Mouse (Mus musculus) CD4-positive helper T cell, adult 2 months (primary cell): ENCODE results near the gene Clec2e.
"Not testable (repeated sequence)": the region's sequence is repeated elsewhere in the genome, so short reads cannot be mapped to it uniquely, and the experiment has no call there.

Source experiments
- DNase-seq: peaks from one replicate; pipeline ENCODE4 v3.0.0-alpha.2; 2012; ENCODE audit warnings: low read depth, missing footprints, low spot score

Gene Clec2e

GRCm38 (mm10) chr6:129100794-129101193 is at the start of gene Clec2e:
Gene Clec2e, minus strand, starts transcription at chr6:129100913.
- not testable (repeated sequence) for DNase-seq

DNA sequence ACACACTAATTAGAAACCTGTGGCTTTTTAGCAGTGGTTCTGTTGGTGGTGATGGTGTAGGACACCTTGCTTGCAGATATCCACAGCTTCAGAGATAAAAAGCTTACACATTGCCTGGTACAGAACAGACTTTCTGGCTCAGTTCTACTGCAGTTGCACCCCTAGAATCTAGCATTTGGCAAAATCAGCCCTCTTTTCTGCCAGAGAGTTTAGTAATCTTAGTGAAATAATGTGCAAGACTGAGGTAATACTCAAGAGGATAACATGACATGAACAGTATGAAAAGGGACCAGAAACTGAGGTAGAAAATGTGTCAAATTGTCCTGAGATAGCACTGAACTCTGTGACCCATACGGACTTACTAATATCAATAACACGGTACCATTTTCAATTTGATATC is 46.1 kb upstream of the Clec2e start:
- no peak for DNase-seq

- no peak for DNase-seq
These were observed 32.1 kb upstream of the Clec2e start for GRCm38 (mm10) chr6:129132604-129133341.

GRCm38 (mm10) chr6:129126861-129127260 is 26.1 kb upstream of the Clec2e start:
- no peak for DNase-seq

DNA sequence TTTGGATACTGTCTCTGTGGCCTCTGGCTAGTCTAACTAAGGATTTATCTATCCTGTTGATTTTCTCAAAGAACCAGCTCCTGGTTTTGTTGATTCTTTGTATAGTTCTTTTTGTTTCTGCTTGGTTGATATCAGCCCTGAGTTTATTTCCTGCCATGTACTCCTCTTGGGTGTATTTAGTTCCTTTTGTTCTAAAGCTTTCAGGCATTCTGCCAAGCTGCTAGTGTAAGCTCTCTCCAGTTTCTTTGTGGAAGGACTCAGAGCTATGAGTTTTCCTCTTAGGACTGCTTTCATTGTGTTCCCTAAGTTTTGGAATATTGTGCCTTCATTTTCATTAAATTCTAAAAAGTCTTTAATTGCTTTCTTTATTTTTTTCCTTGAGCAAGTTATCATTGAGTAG is 23.8 kb upstream of the Clec2e start:
- not testable (repeated sequence) for DNase-seq

DNA sequence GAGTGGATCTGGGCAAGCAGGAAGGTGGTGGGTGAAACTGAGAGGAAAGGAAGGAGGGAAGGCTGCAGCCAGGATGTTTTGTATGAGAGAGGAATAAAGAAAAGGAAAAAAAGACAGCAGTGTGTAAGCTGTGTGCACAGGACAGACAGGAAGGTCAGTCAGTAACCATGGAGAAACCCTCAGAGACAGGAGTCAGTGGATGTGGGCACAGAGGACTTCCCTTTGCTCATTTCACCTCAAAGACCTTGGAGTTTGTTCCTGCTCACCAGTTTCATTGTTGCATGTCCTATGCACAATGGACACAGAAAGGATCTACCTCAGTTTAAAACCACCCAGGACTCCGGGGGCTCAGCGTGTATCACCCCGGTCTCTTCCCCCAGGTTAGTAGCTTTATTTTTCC is 15.5 kb upstream of the Clec2e start:
- DNase-seq = no peak

DNA sequence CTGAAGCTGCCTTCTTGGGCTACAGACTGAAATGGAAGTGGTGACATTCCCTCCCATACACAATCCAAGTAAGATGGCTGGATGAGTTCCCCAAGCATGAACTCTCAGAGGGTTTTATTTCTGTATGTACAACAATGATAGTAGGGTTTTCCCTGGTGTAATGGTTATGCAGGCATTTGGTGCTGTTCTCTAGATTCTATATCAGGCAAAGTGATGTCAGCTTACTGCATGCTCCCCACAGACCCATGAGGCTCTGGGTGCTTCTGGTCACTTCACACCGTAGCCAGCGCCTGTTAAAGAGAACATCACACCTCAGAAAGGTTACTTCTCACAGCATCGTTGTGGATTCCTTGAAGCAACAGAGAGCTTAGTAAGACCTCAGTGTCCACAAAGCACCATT is 13.5 kb upstream of the Clec2e start:
- DNase-seq = not testable (repeated sequence)

DNA sequence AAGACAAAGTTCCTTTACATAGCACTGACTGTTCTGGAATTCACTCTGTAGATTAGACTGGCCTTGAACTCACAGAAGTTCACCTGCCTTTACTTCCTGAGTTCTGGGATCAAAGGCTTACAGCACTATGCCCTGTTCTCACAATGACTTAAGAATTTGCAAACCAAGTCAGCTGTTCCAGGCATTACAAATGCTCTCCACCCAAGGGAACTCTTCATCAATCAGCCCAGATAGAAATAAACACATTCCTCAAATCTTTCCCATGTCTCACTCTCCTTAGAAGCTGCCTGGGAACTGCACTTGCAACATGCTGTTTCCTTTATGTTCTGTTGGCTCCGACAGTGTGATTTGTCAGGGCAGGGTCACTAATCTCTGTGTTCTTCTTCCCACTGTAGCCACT is 13.1 kb upstream of the Clec2e start:
- DNase-seq = no peak

- DNase-seq = no peak
These were observed 12.4 kb upstream of the Clec2e start for GRCm38 (mm10) chr6:129113030-129113673.

GRCm38 (mm10) chr6:129112526-129112925 is 11.8 kb upstream of the Clec2e start:
- DNase-seq = no peak

GRCm38 (mm10) chr6:129107916-129108315 is 7.2 kb upstream of the Clec2e start:
- no peak for DNase-seq

- DNase-seq = no peak
These were observed 2.3 kb upstream of the Clec2e start for GRCm38 (mm10) chr6:129102858-129103555.

DNA sequence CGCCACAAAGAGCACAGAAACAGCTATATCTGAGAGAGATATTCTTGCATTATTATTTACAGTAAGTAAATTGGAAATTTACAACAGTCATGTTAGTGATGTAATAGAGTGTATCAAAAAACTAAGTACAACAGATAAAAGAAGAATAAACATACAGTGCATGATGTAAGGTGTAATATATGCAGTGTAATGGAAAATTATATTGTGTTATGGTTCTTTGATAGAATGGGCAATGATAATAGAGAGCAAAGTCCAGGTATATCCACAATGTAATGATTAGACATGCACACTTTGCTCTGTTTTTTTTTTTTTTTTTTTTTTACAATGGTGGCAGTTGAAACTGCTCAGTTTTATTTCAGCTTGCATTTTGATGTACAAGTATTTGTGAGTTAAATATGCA is 891 bp upstream of the Clec2e start:
- no peak for DNase-seq

GRCm38 (mm10) chr6:129097929-129098328 is 2.8 kb downstream of the Clec2e start:
- DNase-seq = no peak

GRCm38 (mm10) chr6:129095166-129095565 is 5.5 kb downstream of the Clec2e start:
- DNase-seq = peak; percentile 58

DNA sequence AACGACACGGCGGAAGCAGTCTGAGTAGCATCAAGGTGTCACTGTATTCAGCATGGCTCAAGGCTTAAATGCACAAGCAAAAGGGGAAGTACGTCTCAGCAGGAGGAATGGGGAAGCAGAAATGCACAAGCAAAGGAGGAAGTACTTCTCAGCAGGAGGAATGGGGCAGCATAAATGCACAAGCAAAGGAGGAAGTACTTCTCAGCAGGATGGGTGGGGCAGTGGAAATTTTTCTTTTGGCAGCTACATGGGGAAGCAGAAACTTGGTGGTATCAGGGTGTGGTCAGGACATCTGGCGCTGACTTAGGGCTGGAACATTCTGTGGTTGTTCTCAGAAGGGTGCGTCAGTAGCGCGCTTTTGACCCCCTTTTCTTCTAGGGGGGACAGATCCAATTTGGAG is 12.1 kb downstream of the Clec2e start:
- DNase-seq = not testable (repeated sequence)

DNA sequence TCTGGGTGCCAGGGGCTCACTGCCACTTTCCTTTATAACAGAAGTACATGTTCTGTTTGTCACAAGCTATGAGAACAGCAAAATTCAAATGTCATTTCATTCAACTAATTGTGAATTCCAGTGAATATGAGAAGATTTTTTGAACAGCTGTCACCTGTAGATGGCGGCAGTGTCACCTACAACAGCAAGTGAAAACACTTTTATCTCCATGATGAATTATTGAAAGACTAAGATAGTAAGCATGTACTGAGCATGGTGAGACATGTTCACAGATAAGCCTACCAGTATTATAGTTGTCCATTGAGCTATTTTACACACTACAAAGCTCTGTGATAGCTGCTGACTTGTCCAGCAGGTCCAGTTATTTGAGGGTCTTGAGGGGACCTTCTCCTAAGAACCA is 12.6 kb downstream of the Clec2e start:
- DNase-seq = peak; percentile 64

DNA sequence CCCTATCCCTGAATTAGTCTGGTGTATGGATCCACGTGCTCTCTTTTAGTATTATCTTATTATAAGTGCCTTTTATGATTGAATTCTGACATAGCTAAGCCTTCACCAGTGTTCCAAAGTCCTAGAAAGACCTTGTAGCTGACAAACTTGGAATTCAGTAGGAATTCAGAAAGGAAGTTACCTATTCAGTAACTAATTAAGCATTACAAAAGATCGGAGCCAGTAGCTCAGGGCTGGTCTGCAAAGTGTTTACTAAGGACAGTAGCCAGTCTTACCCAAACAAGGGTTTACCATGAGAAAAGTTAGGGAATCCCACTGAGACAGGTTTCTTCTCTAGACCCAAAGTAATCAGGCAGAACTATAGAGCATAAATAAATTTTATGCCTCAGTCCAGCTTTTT is 14.7 kb downstream of the Clec2e start:
- not testable (repeated sequence) for DNase-seq

DNA sequence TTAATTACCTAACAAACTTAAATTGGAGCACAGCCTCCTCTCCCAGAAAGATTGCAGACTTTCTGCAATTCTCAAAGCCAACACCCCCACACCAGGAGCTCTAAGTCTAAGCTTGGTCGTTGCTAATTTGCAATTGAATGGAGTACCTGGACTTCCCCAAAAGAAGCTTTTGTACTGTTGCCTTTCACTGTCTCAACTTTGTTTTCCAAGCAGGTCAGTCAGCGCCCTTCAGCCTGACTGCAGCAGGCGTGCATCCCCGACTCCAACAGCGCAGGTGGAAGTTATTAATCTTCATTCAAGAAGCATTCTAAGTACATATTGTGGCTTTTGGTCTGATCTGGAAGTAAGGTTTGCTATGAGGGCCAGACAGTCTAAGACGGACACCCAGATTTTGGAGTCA is 15.6 kb downstream of the Clec2e start:
- DNase-seq = no peak

GRCm38 (mm10) chr6:129066986-129067385 is 33.7 kb downstream of the Clec2e start:
- peak; percentile 76 for DNase-seq

DNA sequence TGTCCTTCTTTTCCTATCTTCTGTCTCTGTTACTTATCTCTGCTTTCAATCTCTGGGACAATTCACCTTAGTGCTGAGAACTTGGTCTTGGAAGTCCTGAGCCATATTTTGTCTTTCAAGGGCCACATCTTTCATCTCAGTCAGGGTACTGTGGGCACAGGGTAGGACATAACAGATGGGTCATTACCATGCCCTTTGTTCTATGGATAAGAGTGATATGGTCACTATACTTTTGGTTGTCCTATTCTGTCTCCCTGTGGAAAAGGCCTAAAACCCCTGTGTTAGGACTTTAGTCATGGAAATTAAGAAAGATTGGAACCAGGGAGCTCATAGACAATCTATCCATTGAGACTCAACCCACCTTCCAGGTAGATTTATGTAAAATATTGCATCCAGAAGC is 34.2 kb downstream of the Clec2e start:
- DNase-seq = no peak

DNA sequence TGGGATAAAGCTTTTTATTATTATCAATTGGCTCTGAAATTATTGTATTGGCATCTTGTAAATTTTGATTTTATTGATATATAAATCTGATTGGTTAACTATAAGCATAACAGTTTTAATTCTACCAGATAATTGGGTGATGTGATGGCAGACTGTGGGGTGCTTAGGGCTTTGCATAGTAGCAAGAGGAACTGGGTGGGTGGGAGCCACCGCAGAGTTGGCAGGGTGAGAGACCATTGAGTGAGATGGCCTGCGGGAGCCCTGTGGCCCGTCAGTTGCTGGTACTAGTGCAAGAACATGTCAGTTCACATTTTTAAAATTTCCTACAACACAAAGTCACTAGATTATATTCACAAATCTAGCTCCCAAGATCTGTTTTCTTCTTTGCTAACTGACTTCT is 34.9 kb downstream of the Clec2e start:
- DNase-seq = no peak

DNA sequence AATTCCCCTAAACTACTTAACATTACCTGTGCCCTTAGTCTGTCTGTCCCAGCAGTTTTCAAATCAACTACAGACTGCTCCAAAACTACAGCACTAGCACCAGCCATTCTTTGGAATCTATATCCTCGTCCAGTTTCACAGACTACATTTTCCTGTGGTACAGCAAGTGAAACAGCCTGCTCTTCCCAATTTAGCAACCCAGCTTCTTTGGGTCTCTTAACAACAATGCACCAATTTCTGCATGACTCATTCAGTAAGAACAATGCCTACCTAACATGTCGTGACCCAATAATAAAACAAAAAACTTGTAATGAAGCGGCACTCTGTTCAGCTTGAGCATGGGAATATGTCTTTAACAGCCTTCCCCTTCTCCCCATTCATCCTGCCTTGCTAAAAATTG is 35.3 kb downstream of the Clec2e start:
- no peak for DNase-seq
